Mouse (Mus musculus): ENCODE results near the gene Armh3. TPM values are rescaled to one million over a fixed set of nuclear protein-coding genes. Genes with fewer than 3 reads are reported as not detected.

Gene Armh3
- total and polyA plus RNA-seq, 3 experiments: 4.1 to 10.8 TPM; not detected in 1

- TF ChIP-seq BHLHE40 (IDR thresholded peaks at IDR 0.05; ENCODE audit: borderline replicate concordance, low read depth, low read length) (no peak), KAT2A (conservative IDR thresholded peaks at IDR 0.05; ENCODE audit: low read depth, low read length) (no peak), E2F4 (IDR thresholded peaks at IDR 0.05; ENCODE audit: borderline replicate concordance, low read depth, low read length) (no peak)
Observed at GRCm38 (mm10) chr19:45783933-45784576, 214.2 kb downstream of the Armh3 start (continued).

- peak; percentile 100 for DNase-seq (ENCODE audit: low read depth, low spot score)
- Histone ChIP-seq H3K4me3 (ENCODE audit: control insufficient read depth in 1 of 2, insufficient read depth in 1 of 2, low read depth in 2 of 2, low read length in 2 of 2) (peak within 1 kb of the TSS; percentile 70 to 98), H3K36me3 (ENCODE audit: control insufficient read depth in 1 of 2, insufficient read depth in 2 of 2, low read length in 2 of 2) (peaks cover 2 to 23% of the 10 kb centered on the region in 2 experiments), H3K27me3 (ENCODE audit: control insufficient read depth in 1 of 2, insufficient read depth in 2 of 2, low read length in 2 of 2) (no peaks in the 10 kb centered on the region), H3K9ac (ENCODE audit: control insufficient read depth, low read depth, low read length, poor library complexity, severe bottlenecking) (peak within 1 kb of the TSS; percentile 97), H3K79me2 (ENCODE audit: control insufficient read depth, insufficient read depth, low read length, poor library complexity) (peaks cover 36% of the 10 kb centered on the region), H3K27ac (ENCODE audit: control insufficient read depth, low read depth, low read length) (peak within 1 kb of the TSS; percentile 93), H3K4me1 (ENCODE audit: control insufficient read depth in 1 of 2, insufficient read depth in 2 of 2, low read length in 2 of 2) (peaks cover 16 to 26% of the 10 kb centered on the region in 2 experiments), H3K9me3 (replicated peaks; ENCODE audit: insufficient read depth, low read length) (no peaks in the 10 kb centered on the region)
- TF ChIP-seq CHD2 (IDR thresholded peaks at IDR 0.05; ENCODE audit: low read length) (peak; percentile 89), HCFC1 (IDR thresholded peaks at IDR 0.05; ENCODE audit: low read depth, low read length) (peak; percentile 91), SIN3A (IDR thresholded peaks at IDR 0.05; ENCODE audit: low read length) (peak; percentile 99), TBP (IDR thresholded peaks at IDR 0.05; ENCODE audit: low read depth, low read length) (0 out of 2 replicates have a peak, but pooled peaks have one; percentile 17), RCOR1 (IDR thresholded peaks at IDR 0.05; ENCODE audit: low read depth, low read length) (0 out of 2 replicates have a peak, but pooled peaks have one; percentile 41), JUND (IDR thresholded peaks at IDR 0.05; ENCODE audit: low read depth, low read length) (no peak), UBTF (IDR thresholded peaks at IDR 0.05; ENCODE audit: borderline replicate concordance, insufficient read depth, low read depth, low read length) (peak; percentile 52; the same call in 1 of the 2 replicates), ETS1 (IDR thresholded peaks at IDR 0.05; ENCODE audit: low read depth, low read length) (peak; percentile 47), MYC (IDR thresholded peaks at IDR 0.05; ENCODE audit: low read depth, low read length) (no peak; the same call in 1 of the 2 replicates), E2F4 (IDR thresholded peaks at IDR 0.05; ENCODE audit: borderline replicate concordance, low read depth, low read length) (no peak), NRF1 (IDR thresholded peaks at IDR 0.05; ENCODE audit: insufficient read depth, low read depth, low read length, poor library complexity, severe bottlenecking) (peak; percentile 79), TCF12 (IDR thresholded peaks at IDR 0.05; ENCODE audit: low read depth, low read length) (peak; percentile 53), BHLHE40 (IDR thresholded peaks at IDR 0.05; ENCODE audit: borderline replicate concordance, low read depth, low read length) (peak; percentile 63; the same call in 1 of the 2 replicates), MAZ (IDR thresholded peaks at IDR 0.05; ENCODE audit: low read depth, low read length) (peak; percentile 99), MXI1 (IDR thresholded peaks at IDR 0.05; ENCODE audit: low read depth, low read length) (peak; percentile 38), ZKSCAN1 (IDR thresholded peaks at IDR 0.05; ENCODE audit: low read depth, low read length) (no peak), POLR2AphosphoS2 (IDR thresholded peaks at IDR 0.05; ENCODE audit: low read length) (peak; percentile 60; the same call in 1 of the 2 replicates), RAD21 (IDR thresholded peaks at IDR 0.05; ENCODE audit: low read depth, low read length) (no peak), EP300 (IDR thresholded peaks at IDR 0.05; ENCODE audit: low read depth in 1 of 2, low read length in 2 of 2) (peak in 1 of 2 experiments; percentile 54; a peak in 2 of 4 replicates), MAFK (IDR thresholded peaks at IDR 0.05; ENCODE audit: borderline replicate concordance, low read depth, low read length) (no peak), ZMIZ1 (IDR thresholded peaks at IDR 0.05; ENCODE audit: low read depth, low read length) (0 out of 2 replicates have a peak, but pooled peaks have one; percentile 61), GATA1 (IDR thresholded peaks at IDR 0.05; ENCODE audit: low read depth, low read length) (no peak), ELF1 (IDR thresholded peaks at IDR 0.05; ENCODE audit: low read depth, low read length) (peak; percentile 94), POLR2A (IDR thresholded peaks at IDR 0.05; ENCODE audit: control insufficient read depth in 1 of 2, insufficient read depth in 1 of 2, low read depth in 1 of 2, low read length in 2 of 2, poor library complexity in 1 of 2) (peak; percentile 75 to 81; a peak in 2 of 4 replicates), CHD1 (IDR thresholded peaks at IDR 0.05; ENCODE audit: low read depth, low read length) (peak; percentile 100), USF1 (IDR thresholded peaks at IDR 0.05; ENCODE audit: low read depth, low read length) (no peak), NELFE (IDR thresholded peaks at IDR 0.05; ENCODE audit: low read depth, low read length) (peak; percentile 81)
Observed at GRCm38 (mm10) chr19:45783181-45783932, 214.9 kb downstream of the Armh3 start, which contains the start of gene Mgea5. Gene Mgea5, minus strand, starts transcription at chr19:45783837.

Measured in MEL (cell line).